Mouse (Mus musculus) embryonic facial prominence, embryonic 14.5 days (tissue): ENCODE measurements around the gene Gm44511. TPM values are rescaled to one million over a fixed set of nuclear protein-coding genes. Genes with fewer than 3 reads are reported as not detected.

Experiments used
- ATAC-seq: fragments of 200-750 bp; cut with Nextera tagmentation; 2 replicates; pipeline ENCODE4 v1.8.0; 2017; ENCODE audit warnings: low read depth, moderate number of reproducible peaks, moderate TSS enrichment
- DNase-seq: peaks from one replicate; pipeline ENCODE4 v3.0.0-alpha.2; 2015; ENCODE audit warnings: low spot score
- H3K27ac ChIP-seq: fragments of 300-500 bp; sonication (generic); replicated peaks from 2 replicates; pipeline ENCODE4 v1.5.1; 2014; ENCODE audit warnings: low read depth, mild to moderate bottlenecking, low read length, moderate library complexity
- H3K27me3 ChIP-seq: fragments of 300-500 bp; sonication (generic); replicated peaks from 2 replicates; pipeline ENCODE4 v1.6.1; 2014; ENCODE audit warnings: low read length; ENCODE audit not compliant: control insufficient read depth, insufficient read depth
- H3K36me3 ChIP-seq: fragments of 300-500 bp; sonication (generic); 2 replicates; pipeline ENCODE4 v1.6.1; 2014; ENCODE audit warnings: low read length, mixed read lengths; ENCODE audit not compliant: control insufficient read depth, insufficient read depth
- H3K4me1 ChIP-seq: fragments of 300-500 bp; sonication (generic); 2 replicates; pipeline ENCODE4 v1.6.1; 2014; ENCODE audit warnings: antibody characterized with exemption, low read length; ENCODE audit not compliant: control insufficient read depth, insufficient read depth
- H3K4me2 ChIP-seq: fragments of 300-500 bp; sonication (generic); 2 replicates; pipeline ENCODE4 v1.6.1; 2014; ENCODE audit warnings: low read depth, mild to moderate bottlenecking, low read length, moderate library complexity, mixed read lengths
- H3K4me3 ChIP-seq: fragments of 300-500 bp; sonication (generic); 2 replicates; pipeline ENCODE4 v1.5.1; 2014; ENCODE audit warnings: low read depth, mild to moderate bottlenecking, low read length
- H3K9ac ChIP-seq: fragments of 300-500 bp; sonication (generic); 2 replicates; pipeline ENCODE4 v1.6.1; 2014; ENCODE audit warnings: low read depth, mild to moderate bottlenecking, low read length, moderate library complexity, mixed read lengths
- H3K9me3 ChIP-seq: fragments of 300-500 bp; sonication (generic); 2 replicates; pipeline ENCODE4 v1.6.1; 2016; ENCODE audit warnings: low read length; ENCODE audit not compliant: control insufficient read depth
- WGBS: fragments of 180-500 bp; shearing (Covaris S2); extraction: QIAGEN DNeasy Blood & Tissue Kit; methylation state at CpG from one replicate; pipeline ENCODE4 v1.1.7; 2014; 5-methylcytosine and 5-hydroxymethylcytosine counted together
- polyA plus RNA-seq: library from polyadenylated mRNA; unstranded; fragments of >200 nt; fragmentation: Nextera tagmentation; extraction: Ambion mirVana; gene quantifications from 2 replicates; pipeline ENCODE4 v1.2.1, GENCODE M21; 2014

The Gm44511 gene
- polyA plus RNA-seq, 1 experiment from 2014 or later = 0.42 TPM

DNA sequence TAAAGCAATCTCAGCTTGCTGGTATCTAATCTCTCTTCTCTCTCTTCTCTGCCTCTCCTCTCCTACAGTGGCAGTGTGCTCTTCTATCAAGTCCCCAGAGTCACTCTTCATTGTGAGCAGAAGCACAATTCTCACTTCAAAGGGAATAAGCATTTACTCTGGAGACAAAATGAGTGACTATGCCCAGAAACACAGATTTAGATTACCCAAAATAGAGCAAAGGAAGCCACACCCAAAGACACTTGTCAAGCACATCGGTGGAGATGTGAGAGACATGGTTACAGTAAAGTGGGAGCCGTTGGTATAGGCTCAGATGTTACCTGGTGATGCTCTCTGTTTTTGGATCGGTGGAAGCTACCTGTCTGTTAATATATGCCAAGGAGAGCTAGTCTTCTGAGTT lies 26.7 kb upstream of the Gm44511 start:
- no peak for ATAC-seq
- H3K27me3 ChIP-seq = no peaks in the 10 kb centered on the region
- DNase-seq = no peak
- no peaks in the 10 kb centered on the region for H3K9me3 ChIP-seq
- no peak overlapping the region for H3K27ac ChIP-seq
- WGBS = 86% methylated on average over 3 of the region's 3 CpGs
- no peaks in the 10 kb centered on the region for H3K36me3 ChIP-seq
- H3K9ac ChIP-seq = no peak overlapping the region
- no peak overlapping the region for H3K4me2 ChIP-seq
- H3K4me3 ChIP-seq = no peak overlapping the region
- H3K4me1 ChIP-seq = no peaks in the 10 kb centered on the region; the same call in 1 of the 2 replicates

DNA sequence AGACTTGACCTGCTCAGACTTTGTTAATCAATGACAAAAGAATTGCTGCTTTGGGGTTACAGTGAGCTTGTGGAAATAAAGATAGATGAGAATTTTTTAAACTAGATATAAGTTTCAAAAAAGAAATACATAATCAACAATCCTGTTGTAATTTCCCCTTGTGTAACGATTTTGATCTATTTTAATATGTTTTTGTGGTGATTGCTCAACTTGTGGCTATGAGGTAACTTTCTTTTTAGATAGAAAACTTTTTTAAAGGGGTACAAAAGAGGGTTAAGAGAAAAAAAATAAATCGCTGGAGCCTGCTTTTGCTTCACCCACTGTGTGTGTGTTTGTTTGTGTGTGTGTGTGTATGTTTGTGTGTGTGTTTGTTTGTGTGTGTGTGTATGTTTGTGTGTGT lies 25.0 kb upstream of the Gm44511 start:
- no peak overlapping the region for H3K27ac ChIP-seq

DNA sequence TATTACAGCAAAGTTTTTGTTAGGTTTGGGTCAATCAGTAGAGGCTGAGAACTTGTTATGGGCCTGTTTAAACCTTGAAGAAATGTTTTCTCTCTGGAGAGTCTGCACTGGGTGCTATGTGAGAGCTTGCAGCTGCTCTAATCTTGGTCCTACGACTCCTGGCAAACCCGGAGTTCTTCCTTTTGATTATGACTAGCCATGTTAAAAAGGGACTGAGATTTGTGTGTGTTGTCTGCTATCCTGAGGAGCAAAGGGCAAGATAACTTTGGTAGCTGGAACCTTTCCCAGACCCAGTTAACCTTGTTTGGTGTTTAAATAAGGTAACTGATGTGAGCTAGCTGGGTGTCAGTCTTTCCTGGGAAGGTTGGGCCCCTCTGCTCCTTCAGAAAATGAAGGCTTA lies 24.6 kb upstream of the Gm44511 start:
- ATAC-seq = no peak
- WGBS = 64% methylated on average over 2 of the region's 2 CpGs

More for the DNA sequence above, 25.0 kb upstream of the Gm44511 start:
- Histone ChIP-seq H3K9ac (no peak overlapping the region), H3K4me3 (no peak overlapping the region), H3K36me3 (no peaks in the 10 kb centered on the region), H3K4me2 (no peak overlapping the region), H3K27me3 (no peaks in the 10 kb centered on the region), H3K9me3 (no peaks in the 10 kb centered on the region), H3K4me1 (no peaks in the 10 kb centered on the region; the same call in 1 of the 2 replicates)
- 82% methylated on average over 2 of the region's 2 CpGs for WGBS
- ATAC-seq = no peak
- DNase-seq = no peak

DNA sequence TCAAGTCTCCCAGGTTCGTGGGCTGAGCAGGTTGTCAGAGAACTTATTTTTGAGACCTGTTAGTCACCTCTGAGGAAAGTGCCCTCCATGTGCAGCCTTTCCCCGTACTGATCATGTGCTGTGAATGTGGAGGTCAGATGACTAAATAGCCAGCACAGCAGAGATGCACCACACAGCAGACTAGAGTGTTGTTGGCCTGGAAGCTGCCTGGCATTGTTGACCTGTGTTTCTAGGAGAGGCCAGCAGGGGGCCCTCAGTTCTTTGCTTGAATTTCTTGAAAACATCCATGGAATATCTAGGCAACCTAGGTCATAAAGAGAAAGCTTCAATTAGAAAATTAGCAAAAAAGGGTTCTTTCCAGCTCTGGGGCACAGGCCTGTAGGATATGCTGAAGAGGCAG lies 23.8 kb upstream of the Gm44511 start:
- no peak for ATAC-seq
- H3K4me2 ChIP-seq = no peak overlapping the region
- H3K4me3 ChIP-seq = no peak overlapping the region
- H3K36me3 ChIP-seq = no peaks in the 10 kb centered on the region
- no peak overlapping the region for H3K9ac ChIP-seq
- H3K4me1 ChIP-seq = no peaks in the 10 kb centered on the region; the same call in 1 of the 2 replicates
- H3K9me3 ChIP-seq = no peaks in the 10 kb centered on the region
- H3K27me3 ChIP-seq = no peaks in the 10 kb centered on the region
- WGBS = 54% methylated on average over 2 of the region's 2 CpGs
- no peak overlapping the region for H3K27ac ChIP-seq
- DNase-seq = peak; percentile 42

More for the DNA sequence above, 24.6 kb upstream of the Gm44511 start:
- Histone ChIP-seq H3K4me1 (no peaks in the 10 kb centered on the region; the same call in 1 of the 2 replicates), H3K9me3 (no peaks in the 10 kb centered on the region), H3K4me2 (no peak overlapping the region), H3K27ac (no peak overlapping the region), H3K4me3 (no peak overlapping the region), H3K9ac (no peak overlapping the region), H3K27me3 (no peaks in the 10 kb centered on the region), H3K36me3 (no peaks in the 10 kb centered on the region)
- DNase-seq = no peak

DNA sequence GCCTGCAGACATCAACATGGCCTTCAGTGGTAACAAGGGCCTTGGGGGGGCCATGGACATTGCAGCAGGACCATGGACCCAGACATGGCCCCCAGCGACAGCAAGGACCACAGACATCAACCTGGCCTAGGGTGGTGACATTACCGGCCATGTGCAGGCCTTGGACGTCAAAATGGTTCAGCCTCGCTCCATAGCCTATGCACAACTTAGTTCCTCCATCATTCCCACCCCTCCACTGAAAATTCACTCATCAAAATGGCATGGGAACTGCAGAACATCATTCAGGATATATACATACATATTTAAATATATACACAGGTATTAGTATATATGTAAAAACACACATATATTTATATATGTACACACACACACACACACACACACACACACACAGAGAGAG lies 21.3 kb upstream of the Gm44511 start:
- WGBS = 91% methylated on average over 4 of the region's 4 CpGs
- Histone ChIP-seq H3K4me3 (no peak overlapping the region), H3K27me3 (no peaks in the 10 kb centered on the region), H3K9ac (no peak overlapping the region), H3K4me2 (no peak overlapping the region), H3K36me3 (no peaks in the 10 kb centered on the region), H3K9me3 (no peaks in the 10 kb centered on the region), H3K4me1 (0 out of 2 replicates have a peak, but pooled peaks cover 2% of the 10 kb centered on the region), H3K27ac (no peak overlapping the region)
- DNase-seq = no peak
- ATAC-seq = no peak

DNA sequence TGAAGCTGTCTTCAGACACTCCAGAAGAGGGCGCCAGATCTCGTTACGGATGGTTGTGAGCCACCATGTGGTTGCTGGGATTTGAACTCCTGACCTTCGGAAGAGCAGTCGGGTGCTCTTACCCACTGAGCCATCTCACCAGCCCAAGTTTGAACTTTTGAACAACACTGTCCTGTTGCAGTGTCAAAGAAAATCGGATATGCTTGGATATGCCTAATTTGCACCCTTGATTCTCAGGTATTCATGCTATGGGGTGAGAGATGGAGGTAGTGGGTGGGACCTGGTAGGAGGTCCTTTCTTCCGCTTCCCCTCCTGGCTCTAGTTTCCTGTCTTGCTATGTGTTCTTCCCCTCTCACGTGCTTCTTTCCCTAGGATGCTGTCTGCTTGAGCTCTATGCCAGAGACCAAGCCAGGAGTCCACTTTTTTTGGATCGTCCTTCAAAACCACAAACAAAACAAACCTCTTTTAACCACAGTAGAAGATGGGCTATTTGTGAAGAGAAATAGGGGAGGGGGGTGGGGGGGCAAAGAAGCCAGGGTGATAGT lies 20.0 kb upstream of the Gm44511 start:
- Histone ChIP-seq H3K4me3 (no peak overlapping the region), H3K4me1 (peaks cover 6% of the 10 kb centered on the region; the same call in 1 of the 2 replicates), H3K4me2 (no peak overlapping the region), H3K27me3 (no peaks in the 10 kb centered on the region), H3K9me3 (no peaks in the 10 kb centered on the region), H3K9ac (no peak overlapping the region), H3K36me3 (no peaks in the 10 kb centered on the region), H3K27ac (no peak overlapping the region)
- DNase-seq = no peak
- ATAC-seq = no peak
- 62% methylated on average over 6 of the region's 9 CpGs for WGBS

DNA sequence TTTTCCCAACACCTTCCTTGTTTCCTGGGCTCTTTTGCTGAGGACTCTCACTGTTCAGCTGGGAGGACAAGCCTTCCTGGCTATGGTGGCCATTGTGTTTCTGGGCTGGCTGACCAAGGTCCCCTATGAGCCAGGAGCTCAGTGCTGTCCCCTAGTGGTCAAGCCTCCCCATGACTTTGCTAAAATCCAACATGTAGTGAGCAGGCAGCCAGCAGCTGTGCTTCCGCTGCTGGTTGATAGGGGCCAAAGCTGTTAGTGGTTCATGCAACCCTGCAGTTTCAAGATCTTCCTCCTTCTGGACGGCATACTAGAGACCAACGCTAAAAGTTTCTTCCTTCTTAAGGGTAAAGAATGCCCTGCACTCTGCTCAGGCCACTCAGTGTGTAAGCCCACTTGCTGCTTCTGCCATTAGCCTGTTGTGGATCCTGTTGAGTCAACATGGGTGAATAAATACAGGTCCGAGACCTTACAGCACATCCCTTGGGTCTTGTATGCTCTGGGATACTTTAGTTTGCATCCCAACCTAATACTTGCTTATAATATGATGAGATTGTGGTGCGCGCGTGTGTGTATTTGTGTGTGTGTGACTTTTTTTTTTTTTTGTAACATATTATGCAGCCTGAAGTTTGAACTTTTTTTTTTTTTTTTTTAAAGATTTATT lies 19.3 kb upstream of the Gm44511 start:
- DNase-seq = peak; percentile 85
- no peak overlapping the region for H3K4me3 ChIP-seq

DNA sequence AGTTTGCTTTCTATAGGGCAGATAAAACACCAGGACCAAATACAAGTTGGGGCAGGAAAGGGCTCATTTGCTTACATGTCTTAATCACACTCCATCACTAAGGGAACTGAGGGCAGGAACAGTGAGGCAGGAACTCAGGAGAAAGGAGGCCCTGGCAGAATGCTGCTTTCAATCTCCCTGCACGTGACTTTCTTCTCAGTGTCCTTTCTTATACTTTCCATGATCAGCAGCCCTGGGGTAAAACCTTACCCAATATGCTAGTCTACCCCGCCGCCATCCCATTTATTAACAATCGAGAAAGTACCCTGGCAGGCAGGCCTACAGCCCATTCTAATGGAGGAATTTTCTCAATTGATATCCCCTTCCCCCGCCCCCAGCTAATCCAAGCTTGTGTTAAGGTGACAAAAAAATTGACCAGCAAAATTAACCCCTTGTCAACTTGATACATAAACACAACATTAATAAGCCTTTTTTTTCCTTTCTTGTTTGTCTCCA lies 18.5 kb upstream of the Gm44511 start:
- H3K27me3 ChIP-seq = no peaks in the 10 kb centered on the region
- H3K9me3 ChIP-seq = no peaks in the 10 kb centered on the region
- DNase-seq (no peak), ATAC-seq (no peak)
- H3K4me2 ChIP-seq = peak overlapping the region; percentile 62; the same call in 1 of the 2 replicates
- no peak overlapping the region for H3K9ac ChIP-seq
- 78% methylated on average over 5 of the region's 5 CpGs for WGBS
- no peak overlapping the region for H3K4me3 ChIP-seq
- H3K36me3 ChIP-seq = no peaks in the 10 kb centered on the region
- peaks cover 6% of the 10 kb centered on the region; the same call in 1 of the 2 replicates for H3K4me1 ChIP-seq
- H3K27ac ChIP-seq = no peak overlapping the region

More for the DNA sequence above, 19.3 kb upstream of the Gm44511 start:
- Histone ChIP-seq H3K27ac (no peak overlapping the region), H3K4me2 (peak overlapping the region; percentile 18), H3K27me3 (no peaks in the 10 kb centered on the region), H3K4me1 (peaks cover 6% of the 10 kb centered on the region; the same call in 1 of the 2 replicates), H3K9ac (no peak overlapping the region), H3K9me3 (no peaks in the 10 kb centered on the region), H3K36me3 (no peaks in the 10 kb centered on the region)
- ATAC-seq = no peak
- WGBS = 27% methylated on average over 7 of the region's 7 CpGs
